Mouse (Mus musculus) testis, adult 2 months (tissue): ENCODE data around the gene Rnf135. TPM values are rescaled to one million over a fixed set of nuclear protein-coding genes. Genes with fewer than 3 reads are reported as not detected.

ENCODE experiments used
- H3K27ac ChIP-seq: fragments of 200-500 bp; 2 replicates; pipeline ENCODE4 v1.5.1; 2012; ENCODE audit warnings: low read depth, low read length; ENCODE audit not compliant: control insufficient read depth, insufficient read depth
- H3K27me3 ChIP-seq: fragments of 200-500 bp; 2 replicates; pipeline ENCODE4 v1.6.1; 2012; ENCODE audit warnings: mild to moderate bottlenecking, low read length, moderate library complexity; ENCODE audit not compliant: control insufficient read depth, insufficient read depth
- H3K36me3 ChIP-seq: fragments of 200-500 bp; 2 replicates; pipeline ENCODE4 v1.6.1; 2012; ENCODE audit warnings: mild to moderate bottlenecking, low read length; ENCODE audit not compliant: control insufficient read depth, insufficient read depth
- H3K4me1 ChIP-seq: fragments of 200-500 bp; 2 replicates; pipeline ENCODE4 v1.6.1; 2012; ENCODE audit warnings: low read length; ENCODE audit not compliant: control insufficient read depth, insufficient read depth
- H3K4me3 ChIP-seq: fragments of 200-500 bp; 2 replicates; pipeline ENCODE4 v1.5.1; 2012; ENCODE audit warnings: low read depth, mild to moderate bottlenecking, low read length, moderate library complexity, mixed read lengths; ENCODE audit not compliant: control insufficient read depth
- CTCF ChIP-seq: fragments of 200-500 bp; IDR thresholded peaks from 2 replicates; pipeline ENCODE4 v1.5.1; 2012; ENCODE audit warnings: low read depth, mild to moderate bottlenecking, inconsistent platforms, low read length, moderate library complexity; ENCODE audit not compliant: control insufficient read depth, insufficient read depth, insufficient replicate concordance
- POLR2A ChIP-seq: fragments of 200-500 bp; IDR thresholded peaks from 2 replicates; pipeline ENCODE4 v1.6.1; 2012; ENCODE audit warnings: low read depth, mild to moderate bottlenecking, inconsistent platforms, low read length, moderate library complexity; ENCODE audit not compliant: control insufficient read depth
- polyA plus RNA-seq: library from polyadenylated mRNA; depleted of rRNA; stranded (reverse); fragments of >200 nt; gene quantifications from 2 replicates; pipeline ENCODE4 v1.2.3, GENCODE M21; 2012

The Rnf135 gene
- polyA plus RNA-seq, 1 experiment = 3.9 TPM

- H3K27ac ChIP-seq = no peak overlapping the region
- no peak overlapping the region for H3K4me3 ChIP-seq
- no peak for TF ChIP-seq POLR2A
- no peak for TF ChIP-seq CTCF
- no peaks in the 10 kb centered on the region for H3K27me3 ChIP-seq
- no peaks in the 10 kb centered on the region for H3K36me3 ChIP-seq
- H3K4me1 ChIP-seq = no peaks in the 10 kb centered on the region; the same call in 1 of the 2 replicates
These were observed 20.1 kb upstream of the Rnf135 start for GRCm38 (mm10) chr11:80163362-80164116.

GRCm38 (mm10) chr11:80164224-80164623 is 19.4 kb upstream of the Rnf135 start:
- TF ChIP-seq CTCF = no peak
- H3K27me3 ChIP-seq = no peaks in the 10 kb centered on the region
- no peak overlapping the region for H3K4me3 ChIP-seq
- H3K27ac ChIP-seq = no peak overlapping the region
- no peaks in the 10 kb centered on the region; the same call in 1 of the 2 replicates for H3K4me1 ChIP-seq
- H3K36me3 ChIP-seq = no peaks in the 10 kb centered on the region

GRCm38 (mm10) chr11:80168121-80168520 is 15.5 kb upstream of the Rnf135 start:
- no peak overlapping the region for H3K4me3 ChIP-seq
- H3K27me3 ChIP-seq = no peaks in the 10 kb centered on the region
- H3K36me3 ChIP-seq = no peaks in the 10 kb centered on the region
- no peak overlapping the region for H3K27ac ChIP-seq
- TF ChIP-seq POLR2A (no peak), CTCF (no peak)
- H3K4me1 ChIP-seq = no peaks in the 10 kb centered on the region

- no peaks in the 10 kb centered on the region for H3K4me1 ChIP-seq
- no peak for TF ChIP-seq POLR2A
- H3K4me3 ChIP-seq = no peak overlapping the region
- H3K27me3 ChIP-seq = no peaks in the 10 kb centered on the region
- no peak overlapping the region for H3K27ac ChIP-seq
- no peaks in the 10 kb centered on the region for H3K36me3 ChIP-seq
These were observed 14.9 kb upstream of the Rnf135 start for GRCm38 (mm10) chr11:80168611-80169249.

- TF ChIP-seq CTCF (no peak), POLR2A (no peak)
- Histone ChIP-seq H3K4me3 (no peak overlapping the region), H3K27ac (no peak overlapping the region), H3K27me3 (no peaks in the 10 kb centered on the region), H3K4me1 (no peaks in the 10 kb centered on the region), H3K36me3 (no peaks in the 10 kb centered on the region)
These were observed 14.0 kb upstream of the Rnf135 start for GRCm38 (mm10) chr11:80169629-80170028.

GRCm38 (mm10) chr11:80170351-80170750 is 13.3 kb upstream of the Rnf135 start:
- Histone ChIP-seq H3K36me3 (no peaks in the 10 kb centered on the region), H3K27ac (no peak overlapping the region), H3K27me3 (no peaks in the 10 kb centered on the region), H3K4me3 (no peak overlapping the region), H3K4me1 (no peaks in the 10 kb centered on the region)
- TF ChIP-seq CTCF = no peak
- no peak for TF ChIP-seq POLR2A

DNA sequence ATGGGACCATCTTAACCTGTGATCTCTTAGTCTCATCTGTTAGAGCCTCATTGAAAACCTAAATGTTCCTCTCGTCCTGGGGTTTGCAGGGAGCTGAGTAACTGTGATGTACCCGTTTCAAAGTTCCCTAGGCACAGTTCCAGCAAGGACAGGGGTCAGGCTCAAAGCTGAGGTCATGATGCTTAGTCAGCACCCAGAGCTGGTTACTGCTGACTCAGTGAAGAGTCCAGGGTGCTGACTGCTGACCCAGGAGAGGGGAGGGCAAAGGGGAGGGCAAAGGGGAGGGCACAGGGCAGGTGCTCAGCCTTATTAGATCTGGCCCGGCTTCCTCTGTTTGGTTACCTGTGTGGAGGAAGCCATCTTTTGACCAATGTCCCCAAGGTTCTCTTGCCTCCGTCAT is 11.8 kb upstream of the Rnf135 start:
- Histone ChIP-seq H3K4me3 (no peak overlapping the region), H3K27me3 (no peaks in the 10 kb centered on the region), H3K4me1 (no peaks in the 10 kb centered on the region), H3K36me3 (no peaks in the 10 kb centered on the region), H3K27ac (no peak overlapping the region)
- TF ChIP-seq POLR2A (no peak), CTCF (no peak)
